Mouse (Mus musculus) C2C12 (cell line): Measurements from ENCODE around the gene Capg.

ENCODE experiments used
- CTCF ChIP-seq: IDR thresholded peaks from one replicate; pipeline ENCODE4 v1.5.1; 2011; ENCODE audit not compliant: control insufficient read depth, insufficient read depth, insufficient read length
- MAX ChIP-seq: IDR thresholded peaks from one replicate; pipeline ENCODE4 v1.6.1; 2011; ENCODE audit warnings: mild to moderate bottlenecking, control low read depth
- MYOG ChIP-seq: IDR thresholded peaks from one replicate; pipeline ENCODE4 v1.6.1; 2011; ENCODE audit not compliant: control insufficient read depth, insufficient read length; ENCODE audit errors: extremely low read depth
- USF1 ChIP-seq: IDR thresholded peaks from one replicate; pipeline ENCODE4 v1.6.1; 2011; ENCODE audit warnings: low read depth, mild to moderate bottlenecking, control low read depth, moderate library complexity

DNA sequence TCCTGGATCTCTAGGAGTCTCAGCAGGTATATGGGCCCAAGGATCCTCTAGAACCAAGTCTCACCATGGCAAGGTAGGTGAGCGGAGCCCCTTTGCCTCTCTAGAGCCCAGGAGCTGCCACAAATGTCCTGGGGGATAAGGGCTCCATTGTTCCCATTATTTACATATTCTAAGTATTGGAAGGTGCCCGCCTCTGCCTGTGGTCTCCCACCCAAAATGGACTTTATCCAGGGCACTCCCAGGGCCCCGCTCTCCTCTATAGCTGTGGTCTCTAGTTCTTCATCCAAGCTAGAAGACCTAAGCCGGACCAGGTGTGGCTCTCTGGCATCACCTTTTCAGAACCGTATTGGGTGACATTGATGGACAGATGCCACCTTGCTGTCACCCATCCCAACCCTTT lies 22.6 kb upstream of the Capg start, which contains the start of gene Sh2d6:
- TF ChIP-seq CTCF: no peak
- no peak for TF ChIP-seq USF1
- no peak for TF ChIP-seq MAX
- TF ChIP-seq MYOG: no peak
